Mouse (Mus musculus) embryo, embryonic 9.5 days (tissue): ENCODE measurements at regions not wholly inside any gene's neighbourhood (a gene's known extent, or its start where the extent isn't known, plus 50 kb on each side); places are given as distances from the start of the nearest gene placed in this dataset.

Experiments used
- DNase-seq: peaks from one replicate; pipeline ENCODE4 v3.0.0-alpha.2; 2017; ENCODE audit errors: extremely low spot score

DNA sequence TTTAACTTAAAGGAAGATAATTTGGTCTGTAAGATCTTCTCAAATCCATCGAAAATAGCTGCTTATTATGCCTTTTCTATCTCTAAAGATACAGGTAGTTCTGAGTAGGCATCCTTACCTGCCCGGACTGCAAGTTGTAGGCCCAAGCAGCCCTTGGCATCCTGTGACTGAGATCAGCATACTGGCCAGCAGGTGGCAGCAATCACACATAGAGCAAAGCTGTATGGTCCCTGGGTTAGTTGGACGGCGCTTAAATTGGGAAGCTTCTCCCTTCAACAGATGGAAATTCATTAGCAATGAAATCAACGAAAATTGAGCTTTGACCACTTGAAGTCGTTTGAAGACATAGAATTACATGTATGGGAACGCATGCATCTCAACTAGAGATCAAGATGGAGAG is 61.0 kb downstream of the Ccng2 start:
- DNase-seq: peak; percentile 38

DNA sequence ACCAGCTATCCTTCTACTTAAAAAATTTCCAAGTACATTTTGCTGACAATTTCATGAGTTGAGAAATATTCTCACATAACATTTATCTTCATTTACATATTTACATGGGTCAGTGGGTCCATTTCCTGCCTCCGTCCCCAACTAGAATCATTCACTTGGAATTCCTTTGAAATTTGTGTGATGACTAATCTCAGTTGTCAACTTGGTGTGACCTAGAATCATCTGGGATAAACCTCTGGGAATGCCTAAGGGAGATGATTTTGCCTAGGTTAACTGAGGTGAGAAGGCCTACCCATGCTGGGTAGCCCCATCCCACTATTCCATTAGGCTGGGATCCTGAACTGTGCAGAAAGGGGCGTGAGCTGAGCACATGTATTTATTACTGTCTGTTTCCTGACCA is 63.8 kb downstream of the Ccng2 start:
- DNase-seq: no peak

DNA sequence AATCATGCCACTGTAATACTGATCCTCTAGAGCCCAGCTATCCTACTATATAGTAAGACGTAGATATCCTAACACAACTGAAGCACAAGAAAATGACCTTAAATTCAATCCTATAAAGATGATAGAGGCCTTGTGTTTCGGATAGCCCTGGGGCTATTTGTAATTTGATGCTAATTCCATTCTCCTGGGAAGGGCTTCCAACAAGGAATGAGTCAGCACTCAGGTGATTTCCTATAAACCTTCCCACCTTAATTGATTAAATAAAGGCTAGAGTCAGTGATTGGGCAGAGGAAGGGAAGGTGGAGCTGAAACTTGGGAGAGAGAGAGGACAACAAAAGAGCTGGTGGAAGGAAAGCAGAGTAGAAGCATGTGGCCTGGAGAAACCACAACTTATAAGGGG is 86.0 kb downstream of the Ccng2 start:
- no peak for DNase-seq
